Mouse (Mus musculus) cerebellum, adult 9-11 months (tissue): ENCODE data around the gene Zfp600.
"Not testable (repeated sequence)": the region's sequence is repeated elsewhere in the genome, so short reads cannot be mapped to it uniquely, and the experiment has no call there.

Experiments used
- DNase-seq: peaks from one replicate; pipeline ENCODE4 v3.0.0; 2022

Gene Zfp600

DNA sequence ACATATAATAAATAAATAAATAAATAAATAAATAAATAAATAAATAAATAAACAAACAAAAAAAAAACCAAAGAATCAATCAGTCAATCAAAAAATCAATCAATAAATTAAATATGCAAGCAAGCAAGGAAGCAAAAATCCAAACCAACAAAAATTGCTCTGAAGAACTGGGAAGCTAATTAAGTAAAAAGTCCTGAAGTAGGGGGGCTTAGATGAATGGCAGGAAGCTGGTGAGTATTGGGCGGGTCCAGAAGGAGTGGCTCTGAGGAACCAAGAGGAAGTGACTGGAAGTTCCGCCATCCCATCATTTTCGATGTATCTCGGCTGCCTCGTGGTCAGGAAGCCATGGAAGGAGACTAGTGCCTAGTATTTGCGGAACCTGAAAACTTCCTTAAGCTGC is at the start of gene Zfp600:
Gene Zfp600, plus strand, starts transcription at position 301 of the 400 bp plus-strand sequence.
- not testable (repeated sequence) for DNase-seq

DNA sequence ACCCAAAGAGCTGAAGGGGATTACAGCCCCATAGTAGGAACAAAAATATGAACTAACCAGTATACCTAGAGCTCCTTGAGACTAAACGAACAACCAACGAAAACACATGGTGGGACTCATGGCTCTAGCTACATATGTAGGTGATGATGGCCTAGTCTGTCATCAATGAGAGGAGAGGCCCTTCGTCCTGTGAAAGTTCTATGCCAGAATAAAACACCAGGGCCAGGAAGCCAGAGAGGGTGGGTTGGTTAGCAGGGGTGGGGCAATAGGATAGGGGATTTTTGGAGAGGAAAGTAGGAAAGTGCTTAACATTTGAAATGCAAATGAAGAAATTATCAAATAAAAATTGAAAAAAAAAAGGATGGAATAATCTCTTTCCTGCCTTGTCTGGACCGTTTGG is 6.3 kb downstream of the Zfp600 start:
- DNase-seq: not testable (repeated sequence)

DNA sequence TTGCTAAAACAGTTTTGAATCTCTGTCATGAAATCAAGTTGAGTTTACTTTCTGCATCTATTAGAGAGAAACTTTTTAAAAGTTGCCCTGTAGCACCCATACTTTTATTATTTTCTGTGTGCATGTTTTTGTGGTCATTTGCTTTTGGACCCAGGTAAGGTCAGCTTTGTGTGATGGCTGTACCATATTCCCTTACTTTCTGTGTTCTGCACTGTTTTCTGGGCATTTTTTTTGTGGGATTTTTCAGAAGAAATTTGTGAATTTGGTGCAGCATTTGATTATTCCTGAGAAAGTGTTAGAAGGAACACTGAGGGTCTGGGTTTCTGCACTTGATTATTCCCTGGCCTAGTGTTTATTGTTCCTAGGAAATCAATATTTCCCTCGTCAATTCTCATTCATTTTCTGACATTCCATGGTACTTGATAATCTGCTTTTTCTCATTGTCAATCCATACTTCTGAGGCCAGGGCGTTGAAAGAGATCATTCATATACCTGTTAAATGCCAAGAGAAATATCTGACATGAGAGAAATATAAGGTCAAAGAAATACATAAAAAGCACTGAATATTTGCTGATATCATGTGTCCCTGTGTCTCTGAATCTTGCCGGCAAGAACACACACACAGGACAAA is 10.7 kb downstream of the Zfp600 start:
- not testable (repeated sequence) for DNase-seq

DNA sequence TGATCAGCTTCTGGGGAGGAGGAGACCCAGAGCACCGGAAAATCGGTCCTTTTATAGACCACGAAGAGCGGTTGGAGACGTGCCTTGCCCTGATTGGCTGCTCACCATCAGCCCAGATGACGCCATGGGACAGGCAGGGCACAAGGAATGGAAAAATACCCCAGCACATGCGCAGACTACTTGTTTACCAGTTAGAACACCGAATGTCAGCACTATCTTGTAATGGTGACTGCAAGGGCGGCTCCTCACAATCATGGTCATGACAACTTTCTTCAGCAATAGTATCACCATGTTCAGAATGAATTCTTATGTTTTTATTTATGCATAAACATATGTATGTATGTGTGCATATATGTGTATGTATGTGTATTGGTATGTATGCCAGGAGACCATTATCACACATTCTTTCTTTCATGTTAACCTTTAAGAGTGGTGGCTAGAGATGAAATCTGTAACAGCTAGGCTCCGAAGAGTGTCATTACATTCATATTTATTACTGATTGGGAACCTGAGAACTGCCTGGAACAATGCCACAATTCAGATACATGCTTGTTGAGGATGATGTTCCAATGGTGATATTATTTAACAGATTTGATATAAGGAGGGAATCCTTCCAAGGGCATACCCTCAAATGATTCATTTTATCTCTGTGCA is 11.4 kb downstream of the Zfp600 start:
- DNase-seq: not testable (repeated sequence)

DNA sequence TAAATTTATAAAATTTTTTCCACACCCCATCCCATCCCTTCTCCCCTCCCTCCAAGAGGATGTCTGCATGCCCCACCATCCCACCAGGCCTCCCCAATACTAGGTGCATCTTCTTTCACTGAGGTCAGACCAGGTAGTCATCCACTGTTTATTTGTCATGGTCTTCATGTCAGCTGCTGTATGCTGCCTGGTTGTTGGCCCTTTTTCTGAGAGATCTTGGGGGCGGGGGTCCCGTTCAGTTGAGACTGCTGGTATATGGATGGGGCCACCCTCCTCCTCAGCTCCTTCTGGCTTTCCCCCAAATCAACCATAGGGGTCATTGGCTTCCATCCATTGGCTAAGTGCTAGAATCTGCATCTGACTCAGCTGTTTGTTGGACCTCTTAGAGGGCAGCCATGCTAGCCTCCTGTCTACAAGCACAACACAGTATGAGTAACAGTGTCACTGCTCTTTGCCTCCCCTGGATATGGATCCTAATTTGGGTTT is 12.1 kb downstream of the Zfp600 start:
- DNase-seq: not testable (repeated sequence)

DNA sequence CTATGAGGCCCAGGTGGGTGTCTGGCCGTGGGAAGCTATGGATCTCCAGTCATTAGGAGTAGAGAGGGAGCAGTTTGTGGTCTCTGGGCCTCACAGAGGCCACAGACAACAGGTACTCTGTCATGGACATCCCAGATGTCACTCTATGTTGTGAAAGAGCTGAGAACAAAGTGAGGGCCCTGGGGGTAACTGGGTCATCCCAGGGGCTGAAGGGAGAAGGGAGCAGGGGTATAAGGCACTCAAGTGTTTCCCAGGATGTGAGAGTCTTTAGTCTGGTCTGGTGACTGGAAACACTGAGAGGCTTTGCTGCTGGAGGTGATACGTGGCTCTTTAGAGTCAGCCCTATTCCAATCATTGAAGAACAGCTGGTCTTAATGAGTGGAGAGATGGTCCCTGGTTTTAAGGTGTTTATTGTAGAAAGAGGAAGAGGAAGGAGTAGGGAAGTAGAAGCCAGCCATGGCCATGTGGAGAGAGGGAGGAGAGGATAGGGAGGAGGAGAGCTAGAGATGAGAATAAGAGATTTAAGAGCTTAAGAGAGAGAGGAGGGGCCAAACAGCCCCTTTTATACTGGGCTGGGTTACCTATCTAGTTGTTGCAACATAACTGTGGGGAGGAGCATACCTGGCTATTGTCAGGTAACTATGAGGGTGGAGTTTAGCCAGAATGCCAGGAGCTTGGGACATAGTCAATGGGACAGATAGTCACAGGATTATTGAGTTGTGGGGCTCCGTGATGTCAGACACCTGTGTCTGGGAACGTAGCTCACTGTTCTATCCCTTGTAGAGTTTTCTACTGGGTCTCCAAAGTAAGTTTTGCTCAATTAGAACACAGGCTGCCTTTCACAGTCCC is 17.0 kb downstream of the Zfp600 start:
- peak; percentile 10 for DNase-seq

DNA sequence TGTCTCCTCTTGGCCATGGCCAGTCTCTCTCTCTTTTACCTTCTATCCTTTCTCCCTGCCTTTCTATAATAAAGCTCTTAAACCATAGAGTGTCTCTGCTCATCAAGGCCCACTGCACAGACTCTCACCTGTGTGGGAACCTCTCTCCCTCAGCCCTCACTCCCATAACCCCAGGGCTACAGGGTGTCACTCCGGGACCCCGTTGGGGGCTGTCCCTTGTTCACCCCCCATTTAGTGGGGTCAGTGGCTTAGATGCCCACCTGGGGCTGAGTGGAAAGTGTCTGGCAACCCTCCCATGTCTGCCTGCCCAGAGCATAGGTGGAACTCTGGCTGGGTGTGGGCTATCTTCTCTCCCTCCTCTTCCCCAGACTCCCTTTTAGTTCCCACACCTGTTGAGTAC is 47.7 kb downstream of the Zfp600 start:
- DNase-seq: not testable (repeated sequence)

DNA sequence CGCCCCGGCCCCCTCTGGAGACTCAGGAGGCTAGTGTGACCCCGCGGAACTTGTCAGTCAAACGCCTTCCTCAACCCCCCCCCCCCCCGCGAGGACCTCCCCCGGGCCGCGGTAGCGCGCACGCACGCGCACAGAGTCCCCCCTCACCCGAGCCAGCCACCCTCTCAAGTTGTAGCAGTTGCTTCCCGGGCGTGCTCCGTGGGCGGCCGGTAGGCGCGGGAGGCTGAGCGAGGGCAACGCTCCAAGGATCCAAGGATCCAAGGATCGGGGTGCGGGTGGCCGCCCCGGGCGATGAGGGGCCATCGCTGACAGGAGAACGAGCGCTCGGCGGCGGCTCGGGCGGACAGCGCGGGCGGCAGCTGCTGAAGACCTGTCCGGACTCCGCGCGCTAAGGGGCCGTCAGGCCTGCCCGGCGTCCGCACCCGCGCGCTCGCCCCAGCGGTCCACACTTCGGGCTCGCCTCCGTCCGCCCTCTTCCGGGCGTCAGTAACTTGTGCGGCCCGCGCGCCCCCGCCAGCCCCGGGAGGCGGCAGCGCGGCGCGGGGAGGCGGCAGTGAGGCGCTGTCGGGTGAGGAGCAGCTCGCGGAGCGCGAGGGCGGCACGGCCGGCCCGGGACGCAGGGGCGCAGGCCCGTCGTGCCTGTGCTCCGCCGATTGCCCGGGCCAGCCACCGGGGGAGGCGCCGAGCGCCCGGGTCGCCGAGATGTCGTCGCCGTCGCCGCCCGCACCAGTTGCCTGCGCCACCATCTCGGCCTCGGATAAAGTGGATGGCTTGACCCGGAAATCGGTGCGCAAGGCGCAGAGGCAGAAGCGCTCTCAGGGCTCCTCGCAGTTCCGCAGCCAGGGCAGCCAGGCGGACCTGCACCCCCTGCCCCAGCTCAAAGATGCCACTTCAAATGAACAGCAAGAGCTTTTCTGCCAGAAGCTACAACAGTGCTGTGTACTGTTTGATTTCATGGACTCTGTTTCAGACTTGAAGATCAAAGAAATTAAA is 82.9 kb downstream of the Zfp600 start:
- not testable (repeated sequence) for DNase-seq

DNA sequence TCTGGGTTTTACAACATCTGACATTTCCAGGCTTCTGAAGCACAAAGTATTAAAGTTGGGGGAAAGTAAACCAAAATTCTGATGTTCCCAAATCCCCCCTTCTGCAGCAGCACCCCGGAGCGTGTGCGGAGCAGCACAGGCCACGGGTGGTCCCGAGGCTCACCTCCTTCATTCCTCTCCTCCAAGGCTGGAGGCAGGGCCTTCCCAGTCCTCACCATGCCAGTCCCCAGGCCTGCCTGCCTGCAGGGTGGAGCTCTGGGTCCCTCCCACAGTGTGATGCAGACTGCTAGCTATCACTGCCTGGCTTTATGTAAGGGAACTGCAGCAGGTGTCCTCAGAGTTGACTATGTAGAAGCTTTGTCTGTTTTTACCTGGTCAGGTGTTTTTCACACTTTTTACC is 85.5 kb downstream of the Zfp600 start:
- not testable (repeated sequence) for DNase-seq
